In the genomic region with DNA sequence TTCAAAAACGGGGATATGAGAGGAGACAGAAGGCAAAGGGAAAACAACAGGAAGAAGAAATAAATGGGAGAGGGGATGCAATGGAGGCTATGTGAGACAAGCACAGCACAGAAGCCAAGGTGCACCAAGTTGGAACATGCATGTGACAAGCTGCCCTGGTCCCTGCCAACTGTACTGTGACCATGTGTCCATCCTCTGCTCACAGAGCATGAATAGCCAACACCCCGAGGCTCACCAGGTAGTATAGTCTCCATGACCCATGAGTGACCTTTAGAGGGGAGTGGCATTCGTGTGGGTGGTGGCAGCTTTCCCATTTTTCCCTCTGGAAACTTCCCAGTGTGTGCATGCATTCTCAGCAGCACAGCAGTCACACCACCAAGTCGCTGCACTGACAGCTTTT, we compare ENCODE assay signal across 32 mouse cellular contexts. TPM values are rescaled to one million over a fixed set of nuclear protein-coding genes. Genes with fewer than 3 reads are reported as not detected.
"Had no signal": no experiment of that assay in that cellular context is flagged by ENCODE, and none has a peak within 500 bp of the region (broad histone marks: within the 10 kb centered on the region; RNA-seq: fewer than 3 reads in every experiment).

No protein-coding gene starts in this region.

- DNase-seq: gastrocnemius, adult 2 months; gastrocnemius, postnatal 10 days; gastrocnemius, postnatal 25 days; heart, adult 2 months; heart, postnatal 10 days; heart, postnatal 4 days; kidney, adult 18-20 months; kidney, adult 9 months; kidney, postnatal 25 days; kidney, postnatal 4 days; liver; liver, embryonic 13.5 days had no signal

- H3K4me2 ChIP-seq: heart, embryonic 12.5 days; hindbrain, embryonic 12.5 days; hindbrain, embryonic 14.5 days; intestine, embryonic 15.5 days; kidney, embryonic 15.5 days; limb, embryonic 12.5 days; liver, embryonic 13.5 days had no signal

- H3K9me3 ChIP-seq: heart, embryonic 12.5 days; hindbrain, embryonic 10.5 days; hindbrain, embryonic 12.5 days; intestine, embryonic 15.5 days; kidney, embryonic 15.5 days; limb, embryonic 10.5 days; limb, embryonic 12.5 days; liver, embryonic 13.5 days had no signal

- H3K9ac ChIP-seq: heart, embryonic 12.5 days; hindbrain, embryonic 12.5 days; hindbrain, embryonic 14.5 days; intestine, embryonic 15.5 days; kidney, embryonic 15.5 days; limb, embryonic 12.5 days; liver, embryonic 13.5 days had no signal

- H3K4me3 ChIP-seq: gastrocnemius, adult 2 months; heart, adult 2 months; heart, embryonic 12.5 days; hindbrain, embryonic 10.5 days; hindbrain, embryonic 12.5 days; intestine, embryonic 15.5 days; kidney, embryonic 15.5 days; layer of hippocampus, adult 2 months; left cerebral cortex, adult 2 months; limb, embryonic 10.5 days; limb, embryonic 12.5 days; liver, embryonic 13.5 days had no signal

- ATAC-seq: hindbrain, embryonic 16.5 days; inflammation-experienced regulatory T-cells, adult 6 months; intestine, embryonic 15.5 days; intestine, postnatal 0 days had no signal

- H3K4me1 ChIP-seq: heart, embryonic 12.5 days; hindbrain, embryonic 10.5 days; hindbrain, embryonic 12.5 days; intestine, embryonic 15.5 days; kidney, embryonic 15.5 days; limb, embryonic 10.5 days; limb, embryonic 12.5 days; liver, embryonic 13.5 days had no signal

- H3K27ac ChIP-seq: gastrocnemius, adult 2 months; heart, adult 2 months; hindbrain, embryonic 10.5 days; hindbrain, embryonic 12.5 days; hindbrain, embryonic 14.5 days; intestine, embryonic 15.5 days; kidney, embryonic 15.5 days; layer of hippocampus, adult 2 months; left cerebral cortex, adult 2 months; limb, embryonic 10.5 days; limb, embryonic 12.5 days; liver, embryonic 13.5 days had no signal

- H3K27me3 ChIP-seq: heart, embryonic 12.5 days; hindbrain, embryonic 12.5 days; intestine, embryonic 15.5 days; kidney, embryonic 15.5 days; limb, embryonic 12.5 days; liver, embryonic 13.5 days had no signal

RNA-seq across cellular contexts. Expression of gene Phlda2, which starts 16.4 kb away (rescaled TPM):
- total RNA-seq: gastrocnemius, adult 2 months; gastrocnemius, postnatal 10 days; gastrocnemius, postnatal 25 days; gastrocnemius, postnatal 4 days; granulocyte monocyte progenitor cell, adult 5-6 weeks; heart, adult 2 months; heart, postnatal 10 days; heart, postnatal 25 days; heart, postnatal 4 days; layer of hippocampus, adult 2 months; layer of hippocampus, postnatal 10 days; layer of hippocampus, postnatal 25 days; left cerebral cortex, adult 2 months; left cerebral cortex, postnatal 14 days; left cerebral cortex, postnatal 36 days had no signal
- polyA plus RNA-seq: heart, adult 2 months; inflammation-experienced regulatory T-cells, adult 6 months had no signal
